Comparison of ENCODE assay signal across 19 mouse cellular contexts in the genomic region with DNA sequence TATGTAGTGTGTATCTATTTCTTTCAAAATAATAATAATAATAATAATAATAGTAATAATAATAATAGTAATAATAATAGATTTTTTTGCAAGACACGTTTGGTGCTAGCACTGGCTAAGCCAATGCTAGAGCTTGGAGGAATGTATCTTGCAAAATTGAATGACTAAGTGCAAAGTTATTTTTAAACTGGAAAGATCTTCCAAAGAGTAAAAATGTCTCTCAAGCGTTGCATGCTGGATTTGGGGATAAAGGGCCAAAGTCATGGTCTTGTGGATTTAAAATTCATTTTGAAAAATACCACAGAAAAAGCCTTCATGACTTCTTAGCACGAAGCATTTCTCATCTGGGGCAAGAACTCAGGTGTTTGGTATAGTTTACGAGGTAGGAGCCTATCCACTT.
DNase-seq lines count a peak whose midpoint lies in the region; ATAC-seq and TF ChIP-seq lines count a peak whose summit lies in the region.
"Had no signal": no experiment of that assay in that cellular context is flagged by ENCODE, and none has a peak within 500 bp of the region (broad histone marks: within the 10 kb centered on the region; RNA-seq: fewer than 3 reads in every experiment).

No protein-coding gene starts in this region.

- no peak for TF ChIP-seq CTCF in Patski (IDR thresholded peaks at IDR 0.05)
- no peak for TF ChIP-seq CTCF in hindbrain, postnatal 0 days (IDR thresholded peaks at IDR 0.05; ENCODE audit: low read depth)

- POLR2A ChIA-PET in Patski (lab: Charles Lee), result no interaction called here

- peaks cover 3% of the 10 kb centered on the region for H3K4me1 ChIP-seq in brown adipose tissue, adult 24 weeks (ENCODE audit: control insufficient read depth, insufficient read depth, insufficient read length, low read length)
- H3K4me1 ChIP-seq in hindbrain, postnatal 0 days (ENCODE audit: insufficient read depth, low read length), result no peaks in the 10 kb centered on the region
- H3K4me1 ChIP-seq: embryonic facial prominence, embryonic 10.5 days; embryonic facial prominence, embryonic 12.5 days; forebrain, embryonic 15.5 days had no signal

- in situ Hi-C loops in Patski (cut with MboI; ENCODE audit: low pct_unique_long_range_greater_than_20kb), result no loop called here

- H3K27me3 ChIP-seq in Patski, result no peaks in the 10 kb centered on the region
- no peaks in the 10 kb centered on the region for H3K27me3 ChIP-seq in hindbrain, postnatal 0 days (ENCODE audit: insufficient read depth, low read length)
- H3K27me3 ChIP-seq: embryonic facial prominence, embryonic 12.5 days; forebrain, embryonic 13.5 days; forebrain, embryonic 15.5 days had no signal

- WGBS in hindbrain, postnatal 0 days, result 84% methylated on average over 4 of the region's 4 CpGs

- no peak overlapping the region for H3K9ac ChIP-seq in hindbrain, postnatal 0 days (replicated peaks; ENCODE audit: low read length)
- H3K9ac ChIP-seq: embryonic facial prominence, embryonic 12.5 days; forebrain, embryonic 13.5 days; forebrain, embryonic 15.5 days; forebrain, postnatal 0 days had no signal

- CTCF ChIA-PET in Patski (lab: Charles Lee), result interaction anchor here (1.0 kb wide), 1 partner anchor 14 kb away, joined by 3 read pairs; no protein-coding TSS in a partner anchor

- no peaks in the 10 kb centered on the region for H3K36me3 ChIP-seq in hindbrain, postnatal 0 days (ENCODE audit: insufficient read depth, low read length)
- H3K36me3 ChIP-seq: embryonic facial prominence, embryonic 10.5 days; embryonic facial prominence, embryonic 12.5 days; forebrain, embryonic 15.5 days had no signal

- H3K27ac ChIP-seq in brown adipose tissue, adult 24 weeks (replicated peaks; ENCODE audit: low read depth, low read length), result peak overlapping the region; percentile 59
- no peak overlapping the region for H3K27ac ChIP-seq in hindbrain, postnatal 0 days
- H3K27ac ChIP-seq: embryonic facial prominence, embryonic 10.5 days; embryonic facial prominence, embryonic 12.5 days; forebrain, embryonic 13.5 days; forebrain, embryonic 15.5 days had no signal

- DNase-seq in 3T3-L1 (ENCODE audit: low read depth, low spot score) (peak; percentile 74), Patski (ENCODE audit: low read depth, low spot score) (no peak)
- no peak for DNase-seq in urinary bladder, postnatal 25 days (ENCODE audit: low spot score)
- no peak for DNase-seq in thymus, postnatal 10 days (ENCODE audit: low spot score in 2 of 2)
- DNase-seq in hindbrain, postnatal 0 days (ENCODE audit: low spot score), result no peak
- DNase-seq: adrenal gland, adult 8-10 months; adrenal gland, postnatal 14 days; adrenal gland, postnatal 36 days; cerebellum, adult 11-12 months; cerebellum, adult 2 months; cerebellum, adult 9-10 months; cerebellum, postnatal 10 days; cerebellum, postnatal 25 days; forebrain, postnatal 0 days had no signal

- peak; percentile 75 for ATAC-seq in Patski
- no peak for ATAC-seq in hindbrain, postnatal 0 days
- ATAC-seq: forebrain, embryonic 13.5 days; forebrain, embryonic 15.5 days; forebrain, postnatal 0 days had no signal

- no peaks in the 10 kb centered on the region for H3K9me3 ChIP-seq in hindbrain, postnatal 0 days (ENCODE audit: low read length)
- H3K9me3 ChIP-seq: embryonic facial prominence, embryonic 10.5 days; embryonic facial prominence, embryonic 12.5 days; forebrain, embryonic 13.5 days; forebrain, embryonic 15.5 days had no signal

- no peak overlapping the region for H3K4me3 ChIP-seq in brown adipose tissue, adult 24 weeks (ENCODE audit: insufficient read depth, low read depth, low read length)
- no peak overlapping the region for H3K4me3 ChIP-seq in hindbrain, postnatal 0 days (ENCODE audit: low read length)
- H3K4me3 ChIP-seq: embryonic facial prominence, embryonic 10.5 days; embryonic facial prominence, embryonic 12.5 days; forebrain, embryonic 13.5 days; forebrain, embryonic 15.5 days had no signal

- no peak overlapping the region for H3K4me2 ChIP-seq in hindbrain, postnatal 0 days (ENCODE audit: low read depth, low read length)
- H3K4me2 ChIP-seq: embryonic facial prominence, embryonic 12.5 days; forebrain, embryonic 13.5 days; forebrain, embryonic 15.5 days had no signal
